Mouse (Mus musculus) kidney, postnatal 14 days (tissue): ENCODE results near the gene Eaf1.

ENCODE experiments used
- DNase-seq: peaks from one replicate; pipeline ENCODE4 v3.0.0; 2022; ENCODE audit warnings: mixed read lengths

Eaf1 gene

GRCm38 (mm10) chr14:31515895-31516294 lies 21.7 kb downstream of the Eaf1 start:
- no peak for DNase-seq

- peak; percentile 64 for DNase-seq
Observed at GRCm38 (mm10) chr14:31519165-31519564, 25.0 kb downstream of the Eaf1 start.

DNA sequence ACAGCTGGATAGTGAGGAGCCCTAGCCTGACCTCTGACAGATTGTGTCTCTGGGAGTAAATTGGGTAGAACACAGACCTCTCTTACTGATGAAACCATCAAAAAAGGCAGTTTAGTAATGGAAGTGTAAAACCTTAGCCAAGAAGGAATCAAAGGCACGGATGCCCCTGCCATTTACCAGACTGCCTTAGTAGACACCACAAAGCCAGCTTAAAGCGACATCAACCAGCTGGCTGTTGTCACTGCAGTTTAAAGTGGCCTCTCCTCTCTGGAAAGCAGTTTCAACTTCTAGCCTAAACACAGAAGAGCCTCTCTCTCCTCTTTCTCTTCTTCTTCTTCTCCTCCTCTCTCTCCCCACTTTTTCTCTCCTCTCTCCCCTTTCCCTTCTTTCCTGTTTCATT lies 27.1 kb downstream of the Eaf1 start:
- no peak for DNase-seq

GRCm38 (mm10) chr14:31525040-31525810 lies 31.0 kb downstream of the Eaf1 start:
- no peak for DNase-seq

DNA sequence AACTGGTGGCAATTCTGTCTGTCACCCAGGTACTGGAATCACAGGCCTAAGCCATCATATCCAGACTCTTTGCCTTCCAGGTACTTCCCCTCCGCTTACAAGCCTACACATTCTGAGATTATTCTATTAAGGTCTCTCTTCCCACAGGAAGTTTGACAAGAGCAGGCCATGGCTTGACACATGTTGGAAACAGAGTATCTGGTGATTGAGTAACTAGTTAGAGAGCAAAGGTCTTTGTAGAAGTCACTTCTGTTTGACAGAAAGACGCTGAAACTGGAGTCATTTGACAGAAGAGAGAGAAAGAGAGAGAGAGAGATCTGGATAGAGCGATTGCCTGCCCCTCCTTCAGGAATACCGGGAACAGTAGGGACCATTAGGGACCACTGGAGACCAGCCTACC lies 36.6 kb downstream of the Eaf1 start:
- DNase-seq, result peak; percentile 18

- DNase-seq, result peak; percentile 60
Observed at GRCm38 (mm10) chr14:31531506-31532148, 37.4 kb downstream of the Eaf1 start.

- DNase-seq, result no peak
Observed at GRCm38 (mm10) chr14:31532656-31533055, 38.5 kb downstream of the Eaf1 start.

DNA sequence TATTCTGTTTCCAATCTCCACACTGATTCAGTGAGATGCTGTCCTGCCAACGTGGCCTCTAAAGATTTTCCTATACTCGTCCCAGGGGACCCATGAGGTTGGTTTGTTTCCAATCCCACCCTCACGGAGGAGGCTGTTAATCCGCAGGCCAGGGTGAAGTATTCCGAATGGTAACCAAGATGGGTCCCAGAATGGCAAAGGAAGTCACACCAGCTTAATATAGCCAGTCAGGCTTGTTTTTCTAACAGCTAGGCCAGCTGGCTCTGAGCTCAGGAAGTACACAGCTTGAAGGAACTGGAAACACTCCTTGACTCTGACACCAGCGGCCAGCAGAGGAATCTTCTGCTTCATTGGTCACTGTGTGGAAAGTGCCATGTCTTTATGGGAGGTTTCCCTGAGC lies 43.1 kb downstream of the Eaf1 start:
- peak; percentile 37 for DNase-seq

GRCm38 (mm10) chr14:31543885-31544442 lies 49.8 kb downstream of the Eaf1 start:
- DNase-seq, result no peak

DNA sequence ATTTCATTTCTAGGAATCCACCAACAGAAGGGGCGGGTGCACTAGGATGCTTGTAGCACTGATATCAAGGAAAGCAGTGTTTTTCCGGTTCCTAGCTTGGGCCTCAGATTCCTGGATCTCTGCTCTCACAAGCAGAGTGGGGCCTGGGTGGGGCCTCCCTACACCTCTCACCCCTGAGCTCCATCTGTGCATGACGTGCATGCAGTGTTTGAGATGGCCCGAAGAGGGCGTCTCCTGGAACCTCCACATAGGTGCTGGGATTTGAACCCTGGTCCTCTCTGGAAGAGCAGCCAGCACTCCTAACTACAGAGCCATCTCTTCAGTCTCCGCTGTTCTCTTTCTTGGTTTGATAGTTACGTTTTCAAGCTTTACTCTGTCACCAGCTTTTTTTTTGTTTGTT lies 60.8 kb downstream of the Eaf1 start:
- no peak for DNase-seq

- no peak for DNase-seq
Observed at GRCm38 (mm10) chr14:31555963-31556434, 61.8 kb downstream of the Eaf1 start.

GRCm38 (mm10) chr14:31556526-31557260 lies 62.5 kb downstream of the Eaf1 start:
- DNase-seq, result no peak

- DNase-seq, result no peak
Observed at GRCm38 (mm10) chr14:31557273-31557672, 63.1 kb downstream of the Eaf1 start.

DNA sequence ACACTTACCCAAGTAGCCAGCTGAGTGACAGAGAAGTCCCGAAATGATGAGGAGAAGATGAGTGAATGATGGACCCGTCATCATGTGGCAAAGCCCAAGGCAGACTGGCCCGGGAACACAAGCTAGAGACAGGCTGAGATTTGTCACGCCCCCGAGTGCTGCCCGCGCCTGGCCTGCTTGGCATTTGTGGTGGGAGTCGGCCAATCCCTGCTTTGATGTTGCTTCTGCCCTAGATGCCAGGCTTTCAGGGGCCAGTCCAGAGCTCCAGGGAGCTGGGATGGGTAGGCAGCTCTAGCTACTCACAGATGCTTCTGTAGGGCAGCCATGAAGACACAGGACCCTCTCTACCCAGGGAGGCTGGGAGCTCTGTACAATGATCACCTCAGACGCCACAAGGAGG lies 63.6 kb downstream of the Eaf1 start:
- DNase-seq, result no peak

- no peak for DNase-seq
Observed at GRCm38 (mm10) chr14:31559216-31559615, 65.0 kb downstream of the Eaf1 start.
